In genomic region chr6:120101221-120101620, GRCm38 (mm10) we compare ENCODE assay signal across 36 mouse cellular contexts. TPM values are rescaled to one million over a fixed set of nuclear protein-coding genes. Genes with fewer than 3 reads are reported as not detected.
DNase-seq lines count a peak whose midpoint lies in the region; ATAC-seq and TF ChIP-seq lines count a peak whose summit lies in the region.
"Had no signal": no experiment of that assay in that cellular context is flagged by ENCODE, and none has a peak within 500 bp of the region (broad histone marks: within the 10 kb centered on the region; RNA-seq: fewer than 3 reads in every experiment).

No protein-coding gene starts in this region.

- H3K4me2 ChIP-seq in CH12.LX (ENCODE audit: insufficient read depth, low read depth, poor library complexity, severe bottlenecking), result peak overlapping the region; percentile 54
- H3K4me2 ChIP-seq in forebrain, embryonic 16.5 days (ENCODE audit: low read length), result no peak overlapping the region
- H3K4me2 ChIP-seq: embryonic facial prominence, embryonic 13.5 days; forebrain, embryonic 12.5 days; forebrain, embryonic 15.5 days; heart, embryonic 13.5 days; hindbrain, embryonic 14.5 days had no signal

- H3K79me2 ChIP-seq in CH12.LX (replicated peaks; ENCODE audit: control insufficient read depth, extremely low read depth, insufficient read depth, poor library complexity, severe bottlenecking), result peaks cover 7% of the 10 kb centered on the region

- WGBS in forebrain, embryonic 16.5 days, result 83% methylated on average over 12 of the region's 12 CpGs

- peak overlapping the region; percentile 1; the same call in 1 of the 2 replicates for H3K27ac ChIP-seq in layer of hippocampus, adult 2 months
- peak overlapping the region; percentile 86 for H3K27ac ChIP-seq in CH12.LX (ENCODE audit: insufficient read depth, low read depth)
- H3K27ac ChIP-seq in forebrain, embryonic 16.5 days (ENCODE audit: low read length), result no peak overlapping the region
- H3K27ac ChIP-seq: embryonic facial prominence, embryonic 10.5 days; embryonic facial prominence, embryonic 13.5 days; forebrain, embryonic 12.5 days; forebrain, embryonic 15.5 days; gastrocnemius, adult 2 months; heart, embryonic 10.5 days; heart, embryonic 13.5 days; hindbrain, embryonic 14.5 days; hindbrain, postnatal 0 days had no signal

- dilution Hi-C loops in CH12.LX (cut with MboI; ENCODE audit: extremely low pct_ligation_motif_present, extremely low pct_unique_long_range_greater_than_20kb, low sequenced_read_pairs), result no loop called here

- peak overlapping the region; percentile 78 for H3K9ac ChIP-seq in CH12.LX (ENCODE audit: insufficient read depth, low read depth)
- no peak overlapping the region for H3K9ac ChIP-seq in forebrain, embryonic 16.5 days (replicated peaks; ENCODE audit: low read depth, low read length)
- H3K9ac ChIP-seq: embryonic facial prominence, embryonic 13.5 days; forebrain, embryonic 12.5 days; forebrain, embryonic 15.5 days; heart, embryonic 13.5 days; hindbrain, embryonic 14.5 days had no signal

- 0 out of 2 replicates have a peak, but pooled peaks have one; percentile 32 for TF ChIP-seq POLR2A in CH12.LX (IDR thresholded peaks at IDR 0.05; ENCODE audit: low read depth, low read length)

- H3K27me3 ChIP-seq in CH12.LX (replicated peaks), result no peaks in the 10 kb centered on the region
- no peaks in the 10 kb centered on the region for H3K27me3 ChIP-seq in forebrain, embryonic 16.5 days (replicated peaks; ENCODE audit: control insufficient read depth, insufficient read depth, low read length)
- H3K27me3 ChIP-seq: embryonic facial prominence, embryonic 13.5 days; forebrain, embryonic 12.5 days; forebrain, embryonic 15.5 days; heart, embryonic 13.5 days; Patski had no signal

- no peak for DNase-seq in frontal cortex, postnatal 10 days (ENCODE audit: low spot score in 2 of 2)
- DNase-seq in layer of hippocampus, adult 2 months (ENCODE audit: low spot score in 2 of 2), result no peak
- no peak for DNase-seq in layer of hippocampus, adult 9-10 months (ENCODE audit: low spot score)
- DNase-seq in left cerebral cortex, postnatal 14 days (ENCODE audit: low spot score in 2 of 2), result peak; percentile 40 to 48
- no peak for DNase-seq in left cerebral cortex, postnatal 4 days
- no peak for DNase-seq in CH12.LX (ENCODE audit: extremely low read depth)
- DNase-seq: adrenal gland, postnatal 10 days; adrenal gland, postnatal 36 days; cerebellum, adult 11 months; cerebellum, adult 2 months; cerebellum, adult 9-11 months; cerebellum, postnatal 36 days; embryo, embryonic 11 days; gastrocnemius, adult 2 months; gastrocnemius, postnatal 14 days; heart, adult 18-20 months; heart, postnatal 14 days; heart, postnatal 4 days had no signal

- no peak for TF ChIP-seq EP300 in CH12.LX (IDR thresholded peaks at IDR 0.05; ENCODE audit: low read length)

- H3K4me3 ChIP-seq in layer of hippocampus, adult 2 months, result no peak overlapping the region
- no peak overlapping the region for H3K4me3 ChIP-seq in CH12.LX (replicated peaks in 1 of 3; ENCODE audit: low read depth in 2 of 3, low read length in 2 of 3, poor library complexity in 1 of 3)
- no peak overlapping the region for H3K4me3 ChIP-seq in forebrain, embryonic 16.5 days (replicated peaks; ENCODE audit: low read length)
- H3K4me3 ChIP-seq: embryonic facial prominence, embryonic 10.5 days; embryonic facial prominence, embryonic 13.5 days; erythroblast, embryonic 14.5 days; forebrain, embryonic 12.5 days; forebrain, embryonic 15.5 days; gastrocnemius, adult 2 months; heart, embryonic 10.5 days; heart, embryonic 13.5 days had no signal

- no peak for TF ChIP-seq RAD21 in CH12.LX (IDR thresholded peaks at IDR 0.05; ENCODE audit: low read depth, low read length)

- intact Hi-C loops in left cerebral cortex, postnatal 14 days (cut with DNase I), result no loop called here
- intact Hi-C loops in left cerebral cortex, postnatal 4 days (cut with DNase I), result no loop called here

- peaks cover 27 to 83% of the 10 kb centered on the region in 2 experiments for H3K4me1 ChIP-seq in CH12.LX (ENCODE audit: control insufficient read depth in 1 of 2, insufficient read depth in 2 of 2)
- 0 out of 2 replicates have a peak, but pooled peaks cover 2% of the 10 kb centered on the region for H3K4me1 ChIP-seq in forebrain, embryonic 16.5 days (replicated peaks; ENCODE audit: control insufficient read depth, insufficient read depth, low read length)
- H3K4me1 ChIP-seq: embryonic facial prominence, embryonic 10.5 days; embryonic facial prominence, embryonic 13.5 days; forebrain, embryonic 12.5 days; forebrain, embryonic 15.5 days; heart, embryonic 10.5 days; heart, embryonic 13.5 days had no signal

- no peaks in the 10 kb centered on the region for H3K36me3 ChIP-seq in CH12.LX (replicated peaks in 1 of 2; ENCODE audit: control insufficient read depth in 1 of 2, insufficient read depth in 1 of 2, low read length in 1 of 2)
- H3K36me3 ChIP-seq in forebrain, embryonic 16.5 days (ENCODE audit: control insufficient read depth, insufficient read depth), result no peaks in the 10 kb centered on the region
- H3K36me3 ChIP-seq: embryonic facial prominence, embryonic 10.5 days; embryonic facial prominence, embryonic 13.5 days; forebrain, embryonic 12.5 days; forebrain, embryonic 15.5 days; G1E; heart, embryonic 10.5 days; heart, embryonic 13.5 days had no signal

- no peak for TF ChIP-seq CTCF in layer of hippocampus, adult 2 months (conservative IDR thresholded peaks at IDR 0.05)
- TF ChIP-seq CTCF in CH12.LX (conservative IDR thresholded peaks at IDR 0.05 in 1 of 2, IDR thresholded peaks at IDR 0.05 in 1 of 2; ENCODE audit: low read depth in 2 of 2, low read length in 2 of 2), result no peak

- peaks cover under 1% of the 10 kb centered on the region for H3K9me3 ChIP-seq in CH12.LX (replicated peaks; ENCODE audit: low read length)
- no peaks in the 10 kb centered on the region for H3K9me3 ChIP-seq in forebrain, embryonic 16.5 days (ENCODE audit: control insufficient read depth, low read length)
- H3K9me3 ChIP-seq: embryonic facial prominence, embryonic 10.5 days; embryonic facial prominence, embryonic 13.5 days; forebrain, embryonic 12.5 days; forebrain, embryonic 15.5 days; G1E; heart, embryonic 10.5 days; heart, embryonic 13.5 days had no signal

- peak; percentile 39; the same call in 1 of the 2 replicates for ATAC-seq in frontal cortex, adult (ENCODE audit: low TSS enrichment)
- no peak for ATAC-seq in forebrain, embryonic 16.5 days
- ATAC-seq: forebrain, embryonic 15.5 days; hindbrain, postnatal 0 days; inflammation-experienced regulatory T-cells, adult 6 months; Patski had no signal

- in situ Hi-C loops in CH12.LX (cut with MboI; ENCODE audit: low pct_ligation_motif_present, low pct_unique_long_range_greater_than_20kb, low sequenced_read_pairs), result no loop called here

TF ChIP-seq in CH12.LX, 34 proteins besides CTCF, POLR2A, EP300 and RAD21:
- no peak for TF ChIP-seq SMC3 (IDR thresholded peaks at IDR 0.05; ENCODE audit: low read depth, low read length)

RNA-seq across cellular contexts. Expression of gene Ninj2, which starts 8.1 kb away (rescaled TPM):
- under 1 TPM; 0.74 to 0.91 TPM for total RNA-seq in layer of hippocampus, adult 2 months (2021)
- under 1 TPM; 0.59 to 0.68 TPM for total RNA-seq in left cerebral cortex, postnatal 14 days (2021)
- total RNA-seq in left cerebral cortex, postnatal 4 days (2021), result not detected
- total RNA-seq in CH12.LX (2012; rRNA removed) (4.6 and 6.5 TPM in 2 replicates), CH12.LX (2014; rRNA removed) (not detected in 2 replicates)
- polyA plus RNA-seq in CH12.LX (2012; ENCODE audit: insufficient read length, low read depth), result 0.97 and 1.1 TPM in 2 replicates
- polyA plus RNA-seq in forebrain, embryonic 16.5 days (2015; fragmentation: Nextera tagmentation; extraction: Ambion mirVana), result not detected in 2 replicates
- total RNA-seq: adrenal gland, adult 18-20 months; adrenal gland, postnatal 10 days; adrenal gland, postnatal 36 days; G1E; gastrocnemius, adult 2 months; gastrocnemius, postnatal 14 days; gastrocnemius, postnatal 4 days; heart, adult 18-20 months; heart, postnatal 14 days; heart, postnatal 4 days; hindbrain, postnatal 0 days had no signal
- polyA plus RNA-seq: embryonic facial prominence, embryonic 10.5 days; embryonic facial prominence, embryonic 13.5 days; erythroblast, embryonic 14.5 days; forebrain, embryonic 12.5 days; forebrain, embryonic 15.5 days; G1E; heart, embryonic 10.5 days; heart, embryonic 13.5 days; heart, embryonic 16.5 days; hindbrain, embryonic 11.5 days; hindbrain, embryonic 14.5 days; hindbrain, postnatal 0 days had no signal

Comparison
In these comparisons a context has a peak if more than half of its experiments do, and no peak if none do; other contexts are left out.
1. DNase-seq: peak in left cerebral cortex, postnatal 14 days (2 of 2); none in frontal cortex, postnatal 10 days (0 of 2), layer of hippocampus, adult 2 months (0 of 2), layer of hippocampus, adult 9-10 months (single experiment), left cerebral cortex, postnatal 4 days (single experiment) and CH12.LX (single experiment).